Mouse (Mus musculus): ENCODE measurements around the gene 6030408B16Rik.

The 6030408B16Rik gene

GRCm38 (mm10) chr15:101293025-101293621 lies at the start of gene 6030408B16Rik:
Gene 6030408B16Rik, plus strand, starts transcription at chr15:101293212.
- DNase-seq: no peak

GRCm38 (mm10) chr15:101244012-101244411 lies 49.0 kb upstream of the 6030408B16Rik start:
- DNase-seq: no peak

- peak; percentile 97 for DNase-seq
Observed at GRCm38 (mm10) chr15:101246231-101247154, 46.5 kb upstream of the 6030408B16Rik start.

- DNase-seq: no peak
Observed at GRCm38 (mm10) chr15:101247155-101247498, 45.9 kb upstream of the 6030408B16Rik start.

GRCm38 (mm10) chr15:101248029-101248710 lies 44.8 kb upstream of the 6030408B16Rik start:
- DNase-seq: no peak

GRCm38 (mm10) chr15:101250220-101250800 lies 42.7 kb upstream of the 6030408B16Rik start:
- no peak for DNase-seq

GRCm38 (mm10) chr15:101251930-101252329 lies 41.1 kb upstream of the 6030408B16Rik start:
- no peak for DNase-seq

- no peak for DNase-seq
Observed at GRCm38 (mm10) chr15:101252614-101253013, 40.4 kb upstream of the 6030408B16Rik start.

- no peak for DNase-seq
Observed at GRCm38 (mm10) chr15:101253563-101253885, 39.5 kb upstream of the 6030408B16Rik start.

- DNase-seq: peak; percentile 84
Observed at GRCm38 (mm10) chr15:101253886-101254795, 38.9 kb upstream of the 6030408B16Rik start, which contains the start of gene Nr4a1. Gene Nr4a1, plus strand, starts transcription at chr15:101254269.

GRCm38 (mm10) chr15:101255842-101256462 lies 37.1 kb upstream of the 6030408B16Rik start:
- no peak for DNase-seq

GRCm38 (mm10) chr15:101256463-101257206 lies 36.4 kb upstream of the 6030408B16Rik start:
- DNase-seq: no peak

GRCm38 (mm10) chr15:101258420-101258819 lies 34.6 kb upstream of the 6030408B16Rik start:
- DNase-seq: no peak

- DNase-seq: no peak
Observed at GRCm38 (mm10) chr15:101259922-101260321, 33.1 kb upstream of the 6030408B16Rik start.

- DNase-seq: peak; percentile 65
Observed at GRCm38 (mm10) chr15:101260387-101260786, 32.6 kb upstream of the 6030408B16Rik start.

- no peak for DNase-seq
Observed at GRCm38 (mm10) chr15:101260874-101261622, 32.0 kb upstream of the 6030408B16Rik start.

- DNase-seq: peak; percentile 50
Observed at GRCm38 (mm10) chr15:101262502-101262901, 30.5 kb upstream of the 6030408B16Rik start.

GRCm38 (mm10) chr15:101266132-101266963 lies 26.7 kb upstream of the 6030408B16Rik start:
- DNase-seq: peak; percentile 98
